Mouse (Mus musculus) lung, adult 2 months (tissue): ENCODE results near the gene Prkce.

ENCODE experiments used
- CTCF ChIP-seq: fragments of 200-500 bp; IDR thresholded peaks from 2 replicates; pipeline ENCODE4 v1.5.1; 2011; ENCODE audit warnings: mild to moderate bottlenecking, low read length, control low read depth; ENCODE audit not compliant: insufficient read depth
- POLR2A ChIP-seq: fragments of 200-500 bp; IDR thresholded peaks from 2 replicates; pipeline ENCODE4 v1.6.1; 2011; ENCODE audit warnings: low read depth, mild to moderate bottlenecking, control low read depth, low read length, borderline replicate concordance; ENCODE audit errors: extremely low read depth

GRCm38 (mm10) chr17:86263985-86264649 is 96.5 kb downstream of the Prkce start:
- TF ChIP-seq CTCF, result no peak
- TF ChIP-seq POLR2A, result no peak
